Mouse (Mus musculus) olfactory bulb, adult 2 months (tissue): ENCODE results near the gene Nfu1. TPM values are rescaled to one million over a fixed set of nuclear protein-coding genes. Genes with fewer than 3 reads are reported as not detected.
"Not testable (repeated sequence)": the region's sequence is repeated elsewhere in the genome, so short reads cannot be mapped to it uniquely, and the experiment has no call there.

Experiments
- H3K27ac ChIP-seq: fragments of 200-500 bp; 2 replicates; pipeline ENCODE4 v1.5.1; 2012; ENCODE audit warnings: low read depth, low read length; ENCODE audit not compliant: insufficient read depth
- H3K4me1 ChIP-seq: fragments of 200-500 bp; 2 replicates; pipeline ENCODE4 v1.6.1; 2012; ENCODE audit warnings: low read length; ENCODE audit not compliant: control insufficient read depth, insufficient read depth
- H3K4me3 ChIP-seq: fragments of 200-500 bp; 2 replicates; pipeline ENCODE4 v1.5.1; 2012; ENCODE audit warnings: mild to moderate bottlenecking, low read depth, low read length, moderate library complexity; ENCODE audit not compliant: insufficient read depth
- CTCF ChIP-seq: fragments of 200-500 bp; IDR thresholded peaks from 2 replicates; pipeline ENCODE4 v1.5.1; 2012; ENCODE audit warnings: low read depth, mild to moderate bottlenecking, low read length, moderate library complexity; ENCODE audit not compliant: insufficient read depth
- POLR2A ChIP-seq: fragments of 200-500 bp; IDR thresholded peaks from 2 replicates; pipeline ENCODE4 v1.6.1; 2012; ENCODE audit warnings: mild to moderate bottlenecking, low read depth, low read length, moderate library complexity; ENCODE audit not compliant: insufficient read depth
- WGBS: fragments of 180-500 bp; shearing (Covaris S2); methylation state at CpG from one replicate; pipeline ENCODE4 v1.1.7; 2018; 5-methylcytosine and 5-hydroxymethylcytosine counted together
- polyA plus RNA-seq: library from polyadenylated mRNA; stranded (reverse); fragments of >200 nt; gene quantifications from 2 replicates; pipeline ENCODE4 v1.2.4, GENCODE M21; 2012; ENCODE audit warnings: low replicate concordance; ENCODE audit not compliant: missing spikeins, insufficient read depth, insufficient read length

The Nfu1 gene
- polyA plus RNA-seq, 1 experiment = not detected

GRCm38 (mm10) chr6:87039161-87039560 is 30.1 kb downstream of the Nfu1 start:
- H3K27ac ChIP-seq = no peak overlapping the region
- no peaks in the 10 kb centered on the region for H3K4me1 ChIP-seq
- no peak overlapping the region for H3K4me3 ChIP-seq
- 85% methylated on average over 8 of the region's 8 CpGs for WGBS
- no peak for TF ChIP-seq POLR2A
- no peak for TF ChIP-seq CTCF

- TF ChIP-seq POLR2A (no peak), CTCF (no peak)
- H3K4me3 ChIP-seq = no peak overlapping the region
- WGBS = 48% methylated on average over 4 of the region's 4 CpGs
- no peaks in the 10 kb centered on the region; the same call in 1 of the 2 replicates for H3K4me1 ChIP-seq
- H3K27ac ChIP-seq = no peak overlapping the region
These were observed 31.9 kb downstream of the Nfu1 start for GRCm38 (mm10) chr6:87040971-87041370.

- 82% methylated on average over 7 of the region's 7 CpGs for WGBS
- Histone ChIP-seq H3K4me1 (no peaks in the 10 kb centered on the region; the same call in 1 of the 2 replicates), H3K27ac (no peak overlapping the region), H3K4me3 (no peak overlapping the region)
- TF ChIP-seq POLR2A = no peak
- no peak for TF ChIP-seq CTCF
These were observed 32.4 kb downstream of the Nfu1 start for GRCm38 (mm10) chr6:87041431-87041830.

GRCm38 (mm10) chr6:87042004-87042336 is 32.9 kb downstream of the Nfu1 start:
- H3K4me3 ChIP-seq = peak overlapping the region; percentile 68
- TF ChIP-seq CTCF = no peak
- no peak for TF ChIP-seq POLR2A
- H3K4me1 ChIP-seq = no peaks in the 10 kb centered on the region; the same call in 1 of the 2 replicates
- WGBS = under 1% methylated on average over 11 of the region's 11 CpGs
- peak overlapping the region; percentile 87 for H3K27ac ChIP-seq

GRCm38 (mm10) chr6:87042337-87043130 is 33.5 kb downstream of the Nfu1 start, which contains the start of gene Gfpt1:
TSS of gene Gfpt1 (plus strand) at chr6:87042846.
- Histone ChIP-seq H3K4me1 (no peaks in the 10 kb centered on the region; the same call in 1 of the 2 replicates), H3K27ac (peak within 1 kb of the TSS; percentile 87), H3K4me3 (peak within 1 kb of the TSS; percentile 68)
- WGBS = under 1% methylated on average over 68 of the region's 68 CpGs
- TF ChIP-seq POLR2A = peak; percentile 99
- TF ChIP-seq CTCF = no peak

- Histone ChIP-seq H3K4me1 (no peaks in the 10 kb centered on the region; the same call in 1 of the 2 replicates), H3K27ac (peak overlapping the region; percentile 26), H3K4me3 (peak overlapping the region; percentile 68)
- WGBS = 3% methylated on average over 9 of the region's 9 CpGs
- TF ChIP-seq CTCF (no peak), POLR2A (no peak)
These were observed 34.1 kb downstream of the Nfu1 start for GRCm38 (mm10) chr6:87043131-87043516.

- WGBS = 86% methylated on average over 2 of the region's 2 CpGs
- no peak overlapping the region for H3K4me3 ChIP-seq
- H3K4me1 ChIP-seq = no peaks in the 10 kb centered on the region; the same call in 1 of the 2 replicates
- TF ChIP-seq POLR2A = no peak
- no peak for TF ChIP-seq CTCF
- no peak overlapping the region for H3K27ac ChIP-seq
These were observed 35.9 kb downstream of the Nfu1 start for GRCm38 (mm10) chr6:87044895-87045294.

GRCm38 (mm10) chr6:87045507-87045906 is 36.5 kb downstream of the Nfu1 start:
- no peak overlapping the region for H3K4me3 ChIP-seq
- no peaks in the 10 kb centered on the region; the same call in 1 of the 2 replicates for H3K4me1 ChIP-seq
- no peak overlapping the region for H3K27ac ChIP-seq
- TF ChIP-seq POLR2A (no peak), CTCF (no peak)
- WGBS = 84% methylated on average over 3 of the region's 3 CpGs

GRCm38 (mm10) chr6:87048712-87049111 is 39.7 kb downstream of the Nfu1 start:
- not testable (repeated sequence) for H3K27ac ChIP-seq, H3K4me1 ChIP-seq
- WGBS = 97% methylated on average over 7 of the region's 7 CpGs

More at GRCm38 (mm10) chr6:87048712-87049111, 39.7 kb downstream of the Nfu1 start:
- not testable (repeated sequence) for H3K4me3 ChIP-seq
